Mouse (Mus musculus) embryonic fibroblast, embryonic 13.5 days (primary cell): ENCODE results near the gene Ephb1. TPM values are rescaled to one million over a fixed set of nuclear protein-coding genes. Genes with fewer than 3 reads are reported as not detected.

Source experiments
- H3K27ac ChIP-seq: 2 replicates; pipeline ENCODE4 v1.5.1; 2012; ENCODE audit warnings: low read length, control low read depth, inconsistent platforms; ENCODE audit not compliant: insufficient read depth
- H3K4me1 ChIP-seq: 2 replicates; pipeline ENCODE4 v1.6.1; 2011; ENCODE audit warnings: low read length; ENCODE audit not compliant: control insufficient read depth, insufficient read depth
- H3K4me3 ChIP-seq: 2 replicates; pipeline ENCODE4 v1.5.1; 2011; ENCODE audit warnings: mild to moderate bottlenecking, control low read depth, low read length; ENCODE audit not compliant: insufficient read depth
- CTCF ChIP-seq: IDR thresholded peaks from 2 replicates; pipeline ENCODE4 v1.5.1; 2011; ENCODE audit warnings: mild to moderate bottlenecking, control low read depth, low read length, moderate library complexity, borderline replicate concordance; ENCODE audit not compliant: insufficient read depth
- POLR2A ChIP-seq: IDR thresholded peaks from 2 replicates; pipeline ENCODE4 v1.6.1; 2011; ENCODE audit warnings: low read depth, mild to moderate bottlenecking, control low read depth, low read length, moderate library complexity
- polyA plus RNA-seq: library from polyadenylated mRNA; stranded (reverse); fragments of >200 nt; gene quantifications from 2 replicates; pipeline ENCODE4 v1.2.4, GENCODE M21; 2011; ENCODE audit warnings: low read depth; ENCODE audit not compliant: missing spikeins, insufficient read length

Ephb1 gene
- polyA plus RNA-seq, 1 experiment, result 0.18 TPM

DNA sequence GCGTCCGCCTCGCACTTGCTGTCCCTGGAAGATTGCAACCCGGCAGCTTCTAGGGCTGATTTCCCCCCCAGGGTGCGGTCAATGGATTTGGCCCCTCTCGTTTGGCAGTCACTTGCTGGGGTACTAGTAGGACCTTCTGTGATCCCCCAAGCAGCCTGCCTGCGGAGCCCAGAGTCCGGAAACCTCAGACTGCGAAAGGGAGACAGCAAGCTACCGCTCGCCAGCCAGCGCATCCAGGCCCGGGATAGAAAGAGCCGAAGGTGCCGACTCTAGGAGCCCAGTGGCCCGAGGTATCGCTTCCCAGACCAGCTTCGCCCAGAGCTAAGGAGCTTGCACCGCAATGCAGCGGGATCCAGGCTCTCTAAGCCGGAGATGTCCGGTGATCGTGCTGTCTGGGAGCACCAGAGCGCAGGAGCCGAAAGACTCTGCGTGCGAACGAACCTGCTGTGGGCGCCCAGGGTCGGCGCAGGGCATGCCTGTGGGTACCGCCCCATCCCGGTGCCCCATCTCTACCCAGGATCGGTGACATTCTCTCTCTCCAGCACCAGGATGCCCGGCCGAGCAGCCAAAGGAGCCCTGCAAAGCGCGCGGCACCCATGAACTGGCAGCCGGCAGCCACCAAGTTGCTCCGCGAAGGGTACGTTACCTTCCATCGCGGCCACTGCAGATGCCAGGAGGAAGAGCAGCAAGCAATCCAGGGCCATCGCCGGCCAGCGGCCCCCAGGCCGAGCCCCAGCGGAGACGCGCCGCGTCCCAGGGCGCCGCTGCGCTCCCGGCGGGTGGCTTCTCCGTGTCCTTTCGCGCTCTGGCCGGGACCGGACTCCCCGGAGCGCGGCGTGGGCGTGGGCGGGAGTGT lies 629 bp downstream of the Ephb1 start:
- Histone ChIP-seq H3K4me3 (peak overlapping the region; percentile 9; the same call in 1 of the 2 replicates), H3K27ac (no peak overlapping the region), H3K4me1 (no peaks in the 10 kb centered on the region)
- TF ChIP-seq CTCF (no peak), POLR2A (no peak)

DNA sequence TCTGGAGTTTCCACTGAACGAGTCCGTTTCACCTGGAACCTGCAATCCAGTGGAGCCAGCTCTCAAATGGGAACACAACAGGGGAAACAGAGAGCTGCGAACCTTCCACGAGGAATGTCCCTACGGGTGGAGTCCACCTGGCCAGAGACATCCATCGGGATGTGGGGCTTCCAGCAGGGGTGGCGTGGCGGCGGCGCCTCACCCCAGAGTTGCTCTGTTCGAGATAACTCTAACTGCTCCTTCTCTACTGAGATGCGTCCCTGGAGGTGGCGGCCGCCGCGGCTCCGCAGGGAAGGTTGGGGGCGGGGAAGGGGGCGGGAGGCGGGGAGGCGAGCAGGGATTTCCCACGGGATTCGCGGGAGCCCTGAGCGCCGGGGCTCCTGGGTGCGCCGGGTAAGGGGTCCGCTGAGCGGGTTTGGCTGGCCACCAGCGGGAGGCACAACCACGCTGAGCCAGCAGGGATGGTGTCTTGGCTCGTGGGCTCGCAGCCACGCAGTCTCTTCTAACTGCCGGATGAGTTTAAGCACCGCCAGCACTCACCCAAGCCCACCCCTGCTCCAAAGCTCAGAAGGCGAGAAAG lies 1.3 kb downstream of the Ephb1 start:
- no peak overlapping the region for H3K27ac ChIP-seq
- no peak overlapping the region for H3K4me3 ChIP-seq
- H3K4me1 ChIP-seq, result no peaks in the 10 kb centered on the region
- TF ChIP-seq CTCF, result no peak
- no peak for TF ChIP-seq POLR2A

DNA sequence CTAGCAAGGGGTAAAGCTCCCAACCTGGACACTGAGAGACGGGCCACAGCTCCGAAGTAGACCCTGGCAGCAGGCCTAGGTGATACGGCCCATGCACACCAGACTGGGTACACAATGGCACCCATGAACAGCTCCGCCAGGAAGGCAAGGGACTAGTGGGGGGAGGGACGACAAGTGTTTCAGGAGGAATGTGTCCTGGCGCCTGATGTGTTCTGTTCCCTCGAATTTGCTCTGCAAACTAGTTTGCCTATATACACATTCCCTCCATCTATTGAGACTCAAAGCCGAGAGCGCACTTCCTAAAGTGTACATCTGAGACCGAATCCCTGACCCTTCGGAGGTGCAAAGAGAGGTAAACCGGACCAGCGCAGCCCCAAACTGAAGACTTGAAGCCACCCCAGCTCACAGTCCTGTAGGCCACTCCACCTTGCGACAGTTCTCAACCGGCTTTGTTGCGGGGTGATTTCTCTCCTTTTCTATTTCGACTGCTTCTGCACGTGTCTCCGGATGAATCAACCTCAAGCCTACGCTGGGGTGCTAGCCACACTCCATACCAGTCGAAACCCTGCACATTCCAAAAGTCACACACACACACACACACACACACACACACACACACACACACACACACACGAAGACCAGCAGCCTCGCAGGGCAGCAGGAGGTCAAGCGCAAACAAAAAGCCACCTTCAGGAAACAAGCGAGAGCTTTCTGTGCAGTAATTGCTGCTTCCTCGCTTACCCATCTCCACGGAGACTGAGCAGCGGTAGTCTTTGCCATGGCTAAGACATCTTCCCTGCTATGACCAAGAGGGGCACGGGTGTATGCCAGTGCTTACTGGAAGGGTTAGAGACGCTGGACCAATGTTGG lies 2.1 kb downstream of the Ephb1 start:
- Histone ChIP-seq H3K4me3 (no peak overlapping the region), H3K27ac (no peak overlapping the region), H3K4me1 (no peaks in the 10 kb centered on the region)

DNA sequence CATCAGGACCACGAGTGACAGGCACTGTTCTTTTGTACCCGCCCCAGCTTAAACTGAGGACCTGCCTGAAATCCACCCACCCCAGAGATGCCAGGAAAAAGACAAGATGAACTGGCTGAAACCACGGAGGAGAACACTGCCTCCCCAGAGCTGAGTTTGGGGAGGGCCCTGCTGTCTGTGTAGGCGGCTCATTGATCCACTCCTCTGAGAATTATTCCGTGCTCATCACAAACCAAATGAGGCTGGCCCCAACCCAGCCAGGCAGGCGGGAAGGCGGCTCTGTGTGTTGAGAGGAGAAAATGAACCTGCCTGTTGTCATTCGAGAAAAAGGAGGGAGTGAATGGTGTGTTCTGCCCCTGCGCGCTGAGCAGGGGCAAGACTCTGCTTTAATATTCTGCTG lies 2.8 kb downstream of the Ephb1 start:
- Histone ChIP-seq H3K27ac (no peak overlapping the region), H3K4me3 (no peak overlapping the region)

More for the DNA sequence above, 2.1 kb downstream of the Ephb1 start:
- TF ChIP-seq POLR2A (no peak), CTCF (no peak)

DNA sequence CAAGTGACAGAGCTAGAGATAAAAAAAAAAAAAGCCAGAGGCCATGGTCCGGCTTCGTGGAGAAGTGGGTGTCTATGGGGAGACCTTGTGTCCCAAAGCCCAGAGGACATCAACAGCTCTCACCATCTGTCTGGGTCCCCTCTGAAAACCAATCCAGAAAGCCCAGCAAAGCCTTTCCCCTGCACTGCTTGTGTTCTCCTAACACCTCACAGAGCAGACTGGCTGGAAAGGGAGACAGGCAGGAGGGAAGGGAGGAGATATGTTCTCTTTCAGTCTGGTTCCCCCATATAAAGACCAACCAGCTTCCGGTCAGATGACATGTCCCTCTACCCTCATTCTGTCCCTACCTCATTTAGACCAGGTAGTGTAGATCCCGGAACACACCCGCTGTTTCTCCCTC lies 3.3 kb downstream of the Ephb1 start:
- no peak overlapping the region for H3K4me3 ChIP-seq
- no peak for TF ChIP-seq CTCF
- no peak for TF ChIP-seq POLR2A
- no peaks in the 10 kb centered on the region for H3K4me1 ChIP-seq
- no peak overlapping the region for H3K27ac ChIP-seq

More for the DNA sequence above, 2.8 kb downstream of the Ephb1 start:
- H3K4me1 ChIP-seq, result no peaks in the 10 kb centered on the region
- TF ChIP-seq POLR2A (no peak), CTCF (no peak)

DNA sequence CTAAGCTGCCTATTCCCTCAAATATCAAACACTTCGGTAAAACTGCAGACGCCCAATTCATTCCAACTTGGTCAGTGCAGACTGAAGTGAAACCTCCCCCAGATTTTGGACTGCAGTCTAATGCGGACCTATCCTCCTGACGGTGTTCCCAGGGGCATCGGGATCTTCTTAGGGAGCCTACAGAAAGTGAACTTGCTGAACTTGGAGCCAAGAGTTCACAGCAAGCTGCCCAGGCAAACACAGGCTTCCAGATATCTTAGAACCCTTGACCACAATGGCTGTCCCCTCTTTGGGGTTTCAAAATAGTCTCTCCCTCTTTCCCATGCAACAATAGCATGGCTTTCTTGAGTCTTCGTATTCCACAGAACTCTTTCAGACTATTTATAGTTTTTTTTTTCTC lies 3.8 kb downstream of the Ephb1 start:
- Histone ChIP-seq H3K4me1 (no peaks in the 10 kb centered on the region), H3K27ac (no peak overlapping the region), H3K4me3 (no peak overlapping the region)
- no peak for TF ChIP-seq CTCF

DNA sequence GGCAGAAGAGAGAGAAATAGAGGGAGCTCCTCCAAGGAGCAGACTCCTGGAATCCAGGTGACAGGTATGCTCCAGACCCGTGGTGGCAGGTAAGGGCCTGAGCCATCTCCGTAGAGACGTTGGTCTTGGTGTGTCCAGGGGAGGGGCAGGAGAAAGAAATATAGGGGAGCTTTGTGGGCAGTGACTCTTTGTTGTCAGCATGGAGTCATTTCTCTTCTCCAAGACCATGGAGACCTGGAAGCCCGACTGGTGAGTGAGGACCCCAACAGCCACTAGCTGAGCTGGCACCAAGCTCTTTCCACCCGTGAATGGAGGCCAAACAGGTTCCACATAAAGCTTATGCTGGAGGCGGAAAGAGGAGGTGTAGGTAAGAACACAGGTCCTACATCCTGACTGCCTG lies 4.4 kb downstream of the Ephb1 start:
- Histone ChIP-seq H3K27ac (no peak overlapping the region), H3K4me1 (no peaks in the 10 kb centered on the region), H3K4me3 (no peak overlapping the region)
- TF ChIP-seq CTCF (no peak), POLR2A (no peak)

DNA sequence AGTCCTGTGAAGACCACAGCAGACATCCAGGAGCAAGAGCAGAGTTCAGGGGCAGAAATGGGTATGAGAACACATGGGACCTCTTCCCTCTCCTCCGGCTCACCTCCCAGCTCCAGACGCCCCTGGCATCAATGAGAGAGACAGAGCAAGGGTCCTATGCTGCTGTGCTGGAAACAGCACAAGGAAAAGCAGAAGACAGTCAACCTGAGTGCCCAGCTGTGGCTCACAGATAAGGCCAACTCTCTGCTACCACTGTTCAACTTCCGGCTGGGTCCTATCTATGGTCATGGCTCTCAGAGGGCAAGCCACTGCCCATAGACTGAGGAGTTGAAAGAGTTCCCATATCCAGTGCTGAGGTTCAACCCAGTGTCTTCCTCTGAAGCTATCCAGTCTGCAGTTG lies 7.7 kb downstream of the Ephb1 start:
- no peak overlapping the region for H3K4me3 ChIP-seq
- no peak overlapping the region for H3K27ac ChIP-seq
- no peaks in the 10 kb centered on the region for H3K4me1 ChIP-seq
- TF ChIP-seq POLR2A (no peak), CTCF (no peak)

DNA sequence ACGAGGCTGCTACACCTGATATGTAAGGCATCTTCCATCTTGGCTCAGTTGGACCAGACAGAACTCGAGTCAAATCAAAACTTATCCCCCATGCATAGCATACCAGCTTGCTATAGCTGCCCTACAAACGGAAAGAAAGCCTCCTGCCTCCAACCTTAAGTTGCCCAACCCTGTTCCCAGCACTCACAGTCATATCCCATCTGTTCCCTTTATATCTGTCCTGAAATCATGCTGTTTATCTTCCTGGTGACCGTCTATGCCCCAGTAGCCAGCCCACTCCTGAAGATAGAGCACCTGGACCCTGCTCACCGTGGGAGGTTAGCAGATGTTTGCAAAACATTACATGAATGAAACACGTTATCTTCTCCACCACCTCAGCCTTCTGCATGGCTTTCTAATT lies 9.0 kb downstream of the Ephb1 start:
- Histone ChIP-seq H3K4me1 (no peaks in the 10 kb centered on the region), H3K4me3 (no peak overlapping the region), H3K27ac (no peak overlapping the region)
- no peak for TF ChIP-seq POLR2A
